In genomic region chr1:184053141-184053540, GRCm38 (mm10) we compare ENCODE assay signal across 25 mouse cellular contexts. TPM values are rescaled to one million over a fixed set of nuclear protein-coding genes. Genes with fewer than 3 reads are reported as not detected.
DNase-seq lines count a peak whose midpoint lies in the region; ATAC-seq and TF ChIP-seq lines count a peak whose summit lies in the region.
"Had no signal": no experiment of that assay in that cellular context is flagged by ENCODE, and none has a peak within 500 bp of the region (broad histone marks: within the 10 kb centered on the region; RNA-seq: fewer than 3 reads in every experiment).

No protein-coding gene starts in this region.

- no peak overlapping the region for H3K4me2 ChIP-seq in heart, embryonic 13.5 days
- H3K4me2 ChIP-seq in lung, postnatal 0 days (replicated peaks; ENCODE audit: low read depth, low read length) = no peak overlapping the region
- H3K4me2 ChIP-seq: limb, embryonic 13.5 days; lung, embryonic 14.5 days; midbrain, embryonic 15.5 days; neural tube, embryonic 13.5 days had no signal

- H3K27me3 ChIP-seq in heart, embryonic 13.5 days (replicated peaks) = no peaks in the 10 kb centered on the region
- H3K27me3 ChIP-seq in lung, postnatal 0 days (replicated peaks; ENCODE audit: insufficient read depth, low read length) = no peaks in the 10 kb centered on the region
- H3K27me3 ChIP-seq: limb, embryonic 13.5 days; midbrain, embryonic 15.5 days; neural tube, embryonic 13.5 days had no signal

- no peak for TF ChIP-seq EP300 in lung, postnatal 0 days (IDR thresholded peaks at IDR 0.05)

- 43% methylated on average over 4 of the region's 4 CpGs for WGBS in heart, embryonic 13.5 days
- WGBS in lung, postnatal 0 days = 43% methylated on average over 4 of the region's 4 CpGs

- no peak for ATAC-seq in heart, embryonic 13.5 days (ENCODE audit: extremely low read depth, insufficient number of reproducible peaks, low FRiP score, low TSS enrichment)
- ATAC-seq in lung, postnatal 0 days = peak; percentile 47
- ATAC-seq: forebrain, embryonic 16.5 days; intestine, postnatal 0 days; midbrain, embryonic 15.5 days had no signal

- H3K36me3 ChIP-seq in heart, embryonic 13.5 days = no peaks in the 10 kb centered on the region
- H3K36me3 ChIP-seq in lung, postnatal 0 days (ENCODE audit: insufficient read depth, low read length) = no peaks in the 10 kb centered on the region
- H3K36me3 ChIP-seq: forebrain, embryonic 10.5 days; limb, embryonic 13.5 days; midbrain, embryonic 15.5 days; neural tube, embryonic 13.5 days had no signal

- H3K9me3 ChIP-seq in heart, embryonic 13.5 days = no peaks in the 10 kb centered on the region
- no peaks in the 10 kb centered on the region for H3K9me3 ChIP-seq in lung, postnatal 0 days (ENCODE audit: low read length)
- H3K9me3 ChIP-seq: forebrain, embryonic 10.5 days; limb, embryonic 13.5 days; midbrain, embryonic 15.5 days; neural tube, embryonic 13.5 days had no signal

- peak overlapping the region; percentile 88 for H3K27ac ChIP-seq in gastrocnemius, adult 2 months
- peak overlapping the region; percentile 87 for H3K27ac ChIP-seq in heart, embryonic 13.5 days (replicated peaks)
- H3K27ac ChIP-seq in lung, postnatal 0 days (ENCODE audit: low read length) = no peak overlapping the region
- H3K27ac ChIP-seq: forebrain, embryonic 10.5 days; layer of hippocampus, adult 2 months; limb, embryonic 13.5 days; midbrain, embryonic 15.5 days; neural tube, embryonic 13.5 days had no signal

- H3K4me3 ChIP-seq in gastrocnemius, adult 2 months = peak overlapping the region; percentile 18; the same call in 1 of the 2 replicates
- H3K4me3 ChIP-seq in heart, embryonic 13.5 days = no peak overlapping the region
- H3K4me3 ChIP-seq in lung, postnatal 0 days (ENCODE audit: low read depth, low read length) = no peak overlapping the region
- H3K4me3 ChIP-seq: forebrain, embryonic 10.5 days; layer of hippocampus, adult 2 months; limb, embryonic 13.5 days; midbrain, embryonic 15.5 days; neural tube, embryonic 13.5 days had no signal

- no peak for TF ChIP-seq CTCF in gastrocnemius, adult 2 months (IDR thresholded peaks at IDR 0.05)
- TF ChIP-seq CTCF in lung, postnatal 0 days (IDR thresholded peaks at IDR 0.05) = no peak

- H3K9ac ChIP-seq in heart, embryonic 13.5 days = peak overlapping the region; percentile 29; the same call in 1 of the 2 replicates
- no peak overlapping the region for H3K9ac ChIP-seq in lung, postnatal 0 days (replicated peaks; ENCODE audit: low read depth)
- H3K9ac ChIP-seq: limb, embryonic 13.5 days; lung, embryonic 14.5 days; midbrain, embryonic 15.5 days; neural tube, embryonic 13.5 days had no signal

- intact Hi-C loops in gastrocnemius, adult 2 months (cut with DNase I) = no loop called here
- intact Hi-C loops in heart, postnatal 10 days (cut with DNase I) = no loop called here

- peaks cover 82% of the 10 kb centered on the region for H3K4me1 ChIP-seq in heart, embryonic 13.5 days
- peaks cover 8% of the 10 kb centered on the region; the same call in 1 of the 2 replicates for H3K4me1 ChIP-seq in lung, postnatal 0 days (ENCODE audit: insufficient read depth, low read depth, low read length)

- DNase-seq in gastrocnemius, adult 2 months = peak; percentile 10
- no peak for DNase-seq in gastrocnemius, adult 8-10 months (ENCODE audit: low spot score in 2 of 2)
- DNase-seq in heart, postnatal 10 days = no peak
- DNase-seq in lung, postnatal 0 days (ENCODE audit: low spot score) = peak; percentile 65
- no peak for DNase-seq in lung, adult 18-20 months
- no peak for DNase-seq in layer of hippocampus, adult 8-10 months (ENCODE audit: low spot score in 2 of 2)
- no peak for DNase-seq in testis, postnatal 10 days (ENCODE audit: low spot score)
- DNase-seq: adrenal gland, postnatal 36 days; cerebellum, adult 11 months; cerebellum, adult 9-11 months; gastrocnemius, postnatal 25 days; kidney, postnatal 25 days; lung, embryonic 14.5 days; lung, postnatal 36 days; retina, postnatal 1 day; right cerebral cortex, postnatal 25 days; spleen, adult 18-20 months had no signal

RNA-seq across cellular contexts. Expression of gene 1700056E22Rik, which starts 19.0 kb away (rescaled TPM):
- under 1 TPM; 0.18 to 0.42 TPM for total RNA-seq in gastrocnemius, adult 2 months (2021)
- total RNA-seq in gastrocnemius, adult 8-10 months (2022) = 1 to 10 TPM in 1 of 4 experiments, under 1 TPM in 3; 0.40 to 1.2 (median 0.49) TPM
- 2.4 TPM in 2 replicates for polyA plus RNA-seq in heart, embryonic 13.5 days (2015; fragmentation: Nextera tagmentation; extraction: Ambion mirVana)
- total RNA-seq in heart, postnatal 10 days (2021) = 1 to 10 TPM; 1.1 to 2.0 TPM
- 2.2 and 2.3 TPM in 2 replicates for polyA plus RNA-seq in lung, postnatal 0 days (2015; fragmentation: Nextera tagmentation; extraction: Ambion mirVana)
- total RNA-seq in layer of hippocampus, adult 8-10 months (2022) = under 1 TPM in 1 of 4 experiments, not detected in 3; 0.25 TPM
- total RNA-seq: layer of hippocampus, adult 2 months had no signal

RNA-seq across cellular contexts. Expression of gene Dusp10, which starts 40.0 kb away (rescaled TPM):
- 10 to 100 TPM; 18.4 to 25.0 TPM for total RNA-seq in gastrocnemius, adult 2 months (2021)
- total RNA-seq in gastrocnemius, adult 8-10 months (2022) = 10 to 100 TPM; 18.7 to 31.0 (median 23.8) TPM
- polyA plus RNA-seq in heart, embryonic 13.5 days (2015; fragmentation: Nextera tagmentation; extraction: Ambion mirVana) = 12.1 and 13.2 TPM in 2 replicates
- total RNA-seq in heart, postnatal 10 days (2021) = 10 to 100 TPM; 11.1 to 12.9 TPM
- 6.7 and 6.8 TPM in 2 replicates for polyA plus RNA-seq in lung, postnatal 0 days (2015; fragmentation: Nextera tagmentation; extraction: Ambion mirVana)
- 1 to 10 TPM; 3.8 to 5.8 (median 5.5) TPM for total RNA-seq in layer of hippocampus, adult 8-10 months (2022)

Comparison
In these comparisons a context has a peak if more than half of its experiments do, and no peak if none do; other contexts are left out.
1. DNase-seq: peak in gastrocnemius, adult 2 months (single experiment) and lung, postnatal 0 days (single experiment); none in gastrocnemius, adult 8-10 months (0 of 2), heart, postnatal 10 days (0 of 2), lung, adult 18-20 months (0 of 2), layer of hippocampus, adult 8-10 months (0 of 2) and testis, postnatal 10 days (single experiment).